Mouse (Mus musculus) liver, embryonic 14 days (tissue): ENCODE measurements around the gene Cd300a. TPM values are rescaled to one million over a fixed set of nuclear protein-coding genes. Genes with fewer than 3 reads are reported as not detected.

ENCODE experiments used
- polyA plus RNA-seq: library from polyadenylated mRNA; depleted of rRNA; stranded (reverse); fragments of >200 nt; gene quantifications from 2 replicates; pipeline ENCODE4 v1.2.3, GENCODE M21; 2012; rRNA removed

Cd300a gene
- polyA plus RNA-seq, result 1.9 and 2.8 TPM in 2 replicates

DNA sequence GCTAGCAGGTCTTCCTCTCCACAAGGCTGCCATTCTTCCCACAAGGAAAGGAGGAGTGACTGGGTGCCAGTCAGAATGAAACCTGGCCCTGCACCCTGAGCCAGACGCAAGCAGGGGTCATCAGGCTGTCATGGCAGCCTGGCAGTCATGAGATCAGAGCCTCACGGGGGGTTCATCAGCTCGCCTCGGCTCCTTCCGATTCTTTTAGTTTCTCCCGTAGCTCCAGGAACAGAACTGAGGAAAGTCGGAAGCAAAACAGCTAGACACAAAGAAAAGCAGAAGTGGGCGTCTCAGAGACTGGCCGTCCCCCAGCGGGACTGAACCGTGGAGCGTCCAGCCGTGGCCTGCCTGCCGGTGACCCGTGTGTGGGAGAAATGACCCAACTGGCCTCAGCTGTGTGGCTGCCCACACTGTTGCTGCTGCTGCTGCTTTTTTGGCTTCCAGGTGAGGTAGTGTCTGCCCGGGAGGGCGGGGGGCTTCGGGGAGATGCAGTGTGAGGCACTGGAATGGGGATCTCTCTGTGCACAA is at the start of gene Cd300a:
Cd300a (plus strand) TSS at position 51 of the 528 bp plus-strand sequence.

DNA sequence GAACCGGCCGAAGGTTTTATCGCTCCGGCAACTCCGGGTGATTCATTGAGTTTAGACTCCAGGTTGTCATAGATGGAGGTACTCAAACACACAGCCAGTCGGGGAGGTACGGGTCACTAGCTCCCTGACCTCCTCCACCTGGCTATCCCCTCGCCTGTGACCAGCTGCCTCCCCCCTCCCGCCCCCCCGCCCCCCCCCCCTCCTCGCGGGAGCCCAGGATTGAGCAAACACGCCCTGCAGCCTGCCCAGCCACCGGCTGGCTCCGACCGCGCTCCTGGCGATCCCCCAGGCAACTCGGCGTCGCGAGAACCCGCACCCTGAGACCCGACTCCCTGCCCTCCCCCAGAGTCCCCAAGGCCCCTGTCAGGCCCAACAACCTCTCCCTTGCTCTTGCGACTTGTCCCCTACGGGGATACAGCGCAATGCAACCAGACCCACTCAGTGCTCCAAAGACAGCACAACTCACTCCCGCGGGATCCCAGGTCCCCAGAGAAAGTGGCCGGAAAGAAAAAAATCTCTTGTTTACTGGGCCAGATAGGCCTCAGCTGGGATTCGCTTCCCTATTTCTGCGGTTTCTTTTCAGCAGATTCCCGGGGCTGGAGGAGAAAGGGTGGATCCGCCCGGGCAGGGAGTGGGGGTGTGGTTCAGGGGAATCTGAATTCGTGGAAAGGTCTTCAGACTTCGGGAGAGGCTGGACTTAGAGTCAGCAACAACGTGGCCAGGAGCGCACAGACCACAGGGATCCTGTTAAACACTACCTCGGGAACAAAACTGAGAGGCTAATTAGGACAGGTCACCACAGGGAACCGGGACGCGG is 39.2 kb upstream of the Cd300a start, which contains the start of gene Gprc5c:
Gprc5c (plus strand) TSS at position 701 of the 817 bp plus-strand sequence.

DNA sequence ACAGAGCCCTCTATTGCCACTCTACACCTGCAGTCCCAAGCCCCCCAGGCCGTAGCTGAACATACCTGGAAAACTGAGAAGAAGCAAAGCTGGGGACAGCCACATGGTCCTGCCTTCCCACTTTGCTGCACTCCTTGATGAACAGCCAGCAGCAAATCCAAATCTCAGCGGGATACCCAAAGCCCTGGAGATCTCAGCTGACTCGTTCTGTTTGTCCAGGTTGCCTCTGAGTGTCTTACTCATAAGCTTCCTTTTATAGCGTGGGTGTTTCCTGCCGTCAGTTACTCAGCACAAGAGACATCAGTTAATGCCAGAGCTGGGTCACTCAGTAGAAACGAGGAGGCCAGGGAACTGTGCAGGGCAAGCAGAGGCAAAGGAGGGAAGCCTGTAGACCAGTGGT is 44.3 kb downstream of the Cd300a start, which contains the start of gene Cd300lb:
Cd300lb (minus strand) TSS at position 243 of the 400 bp plus-strand sequence.

Other genes starting within 250 kb of the Cd300a start
- 1,800 and 1,812 TPM in 2 replicates for gene Rpl38, start 221.5 kb upstream of the Cd300a start, polyA plus RNA-seq
- gene Ttyh2, start 214.6 kb upstream of the Cd300a start, polyA plus RNA-seq, result 2.0 and 2.8 TPM in 2 replicates
- gene Dnaic2, start 162.6 kb upstream of the Cd300a start, polyA plus RNA-seq, result 0.02 and 0.03 TPM in 2 replicates
- 0.10 and 0.14 TPM in 2 replicates for gene Kif19a, start 124.7 kb upstream of the Cd300a start, polyA plus RNA-seq
- gene Btbd17, start 94.1 kb upstream of the Cd300a start, polyA plus RNA-seq, result 0.07 TPM in 1 of 2 replicates, not detected in the other
- gene Gpr142, start 91.1 kb upstream of the Cd300a start, polyA plus RNA-seq, result not detected in 2 replicates
- 4.4 and 5.2 TPM in 2 replicates for gene Gprc5c, start 38.9 kb upstream of the Cd300a start, polyA plus RNA-seq
- gene Cd300lb, start 44.3 kb downstream of the Cd300a start, polyA plus RNA-seq, result 0.56 and 0.58 TPM in 2 replicates
- 0.08 and 0.09 TPM in 2 replicates for gene Cd300c, start 79.1 kb downstream of the Cd300a start, polyA plus RNA-seq
- 0.85 and 1.1 TPM in 2 replicates for gene Cd300ld, start 99.9 kb downstream of the Cd300a start, polyA plus RNA-seq
- 4.0 and 6.0 TPM in 2 replicates for gene Cd300c2, start 111.8 kb downstream of the Cd300a start, polyA plus RNA-seq
- not detected in 2 replicates for gene Cd300ld2, start 126.2 kb downstream of the Cd300a start, polyA plus RNA-seq
- 0.07 TPM in 1 of 2 replicates, not detected in the other for gene Cd300ld4, start 137.0 kb downstream of the Cd300a start, polyA plus RNA-seq
- gene Cd300ld5, start 147.7 kb downstream of the Cd300a start, polyA plus RNA-seq, result 0.06 and 0.15 TPM in 2 replicates
- 0.53 and 0.97 TPM in 2 replicates for gene Cd300ld3, start 158.4 kb downstream of the Cd300a start, polyA plus RNA-seq
- 0.50 and 0.73 TPM in 2 replicates for gene Cd300e, start 172.1 kb downstream of the Cd300a start, polyA plus RNA-seq
- 1.6 and 1.8 TPM in 2 replicates for gene Rab37, start 201.4 kb downstream of the Cd300a start, polyA plus RNA-seq
- 1.7 and 2.1 TPM in 2 replicates for gene Cd300lf, start 244.0 kb downstream of the Cd300a start, polyA plus RNA-seq